Mouse (Mus musculus) C2C12 (cell line): Measurements from ENCODE around the gene Zbtb21.

Source experiments
- CEBPB ChIP-seq: IDR thresholded peaks from one replicate; pipeline ENCODE4 v1.6.1; 2011; ENCODE audit warnings: low read depth, mild to moderate bottlenecking, control low read depth, moderate library complexity
- CTCF ChIP-seq: IDR thresholded peaks from one replicate; pipeline ENCODE4 v1.5.1; 2011; ENCODE audit not compliant: control insufficient read depth, insufficient read depth, insufficient read length
- FOSL1 ChIP-seq: IDR thresholded peaks from one replicate; pipeline ENCODE4 v1.8.0; 2011; ENCODE audit warnings: mild to moderate bottlenecking, low read length; ENCODE audit not compliant: poor library complexity, insufficient read depth, severe bottlenecking
- MAX ChIP-seq: IDR thresholded peaks from one replicate; pipeline ENCODE4 v1.6.1; 2011; ENCODE audit warnings: mild to moderate bottlenecking, control low read depth
- MYOD1 ChIP-seq: IDR thresholded peaks from one replicate; pipeline ENCODE4 v1.6.1; 2011; ENCODE audit warnings: low read depth; ENCODE audit not compliant: control insufficient read depth, insufficient read length
- MYOG ChIP-seq: IDR thresholded peaks from one replicate; pipeline ENCODE4 v1.6.1; 2011; ENCODE audit not compliant: control insufficient read depth, insufficient read length; ENCODE audit errors: extremely low read depth
- USF1 ChIP-seq: IDR thresholded peaks from one replicate; pipeline ENCODE4 v1.6.1; 2011; ENCODE audit warnings: low read depth, mild to moderate bottlenecking, control low read depth, moderate library complexity

DNA sequence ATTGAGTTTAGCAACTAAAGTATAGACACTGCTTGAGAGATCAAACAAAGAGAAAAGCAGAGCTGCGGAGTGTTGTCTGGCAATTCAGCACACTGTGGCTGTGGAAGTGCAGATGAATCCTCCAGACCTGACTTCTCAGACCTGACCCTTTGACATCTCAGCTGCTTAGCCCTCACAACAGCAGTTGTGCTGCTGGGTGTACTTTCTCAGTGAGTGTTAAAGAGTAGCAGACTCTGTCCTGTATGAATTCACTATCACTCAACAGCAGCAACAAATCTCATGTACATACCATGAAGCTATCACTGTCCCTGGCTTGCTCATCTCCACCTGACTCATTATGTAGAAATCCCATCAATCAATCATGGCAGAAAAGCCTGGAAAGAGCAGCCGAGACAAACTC lies 6.4 kb downstream of the Zbtb21 start:
- TF ChIP-seq CTCF = no peak
- TF ChIP-seq MYOD1 = no peak
- no peak for TF ChIP-seq USF1
- no peak for TF ChIP-seq MAX
- TF ChIP-seq FOSL1 = no peak
- TF ChIP-seq MYOG = no peak
- no peak for TF ChIP-seq CEBPB
